Mouse (Mus musculus) liver, postnatal 0 days (tissue): Measurements from ENCODE around the gene Mfsd10. TPM values are rescaled to one million over a fixed set of nuclear protein-coding genes. Genes with fewer than 3 reads are reported as not detected.

Experiments used
- ATAC-seq: fragments of 200-750 bp; cut with Nextera tagmentation; 2 replicates; pipeline ENCODE4 v1.8.0; 2017; ENCODE audit warnings: mild to moderate bottlenecking, moderate library complexity
- DNase-seq: peaks from one replicate; pipeline ENCODE4 v3.0.0-alpha.2; 2016
- H3K27ac ChIP-seq: fragments of 300-500 bp; sonication (generic); 2 replicates; pipeline ENCODE4 v1.5.1; 2014; ENCODE audit warnings: antibody characterized with exemption, moderate library complexity, mild to moderate bottlenecking, low read depth
- H3K27me3 ChIP-seq: fragments of 300-500 bp; sonication (generic); 2 replicates; pipeline ENCODE4 v1.6.1; 2014; ENCODE audit warnings: low read length, control low read depth, mixed read lengths; ENCODE audit not compliant: insufficient read depth
- H3K36me3 ChIP-seq: fragments of 300-500 bp; sonication (generic); replicated peaks from 2 replicates; pipeline ENCODE4 v1.6.1; 2014; ENCODE audit warnings: mild to moderate bottlenecking, control low read depth, low read length, moderate library complexity, mixed read lengths; ENCODE audit not compliant: insufficient read depth
- H3K4me1 ChIP-seq: fragments of 300-500 bp; sonication (generic); 2 replicates; pipeline ENCODE4 v1.6.1; 2014; ENCODE audit warnings: antibody characterized with exemption, mild to moderate bottlenecking, control low read depth; ENCODE audit not compliant: insufficient read depth
- H3K4me2 ChIP-seq: fragments of 300-500 bp; sonication (generic); 2 replicates; pipeline ENCODE4 v1.6.1; 2014; ENCODE audit warnings: low read depth, mild to moderate bottlenecking, low read length, moderate library complexity, mixed read lengths
- H3K4me3 ChIP-seq: fragments of 300-500 bp; sonication (generic); 2 replicates; pipeline ENCODE4 v1.5.1; 2014; ENCODE audit warnings: low read depth, low read length
- H3K9ac ChIP-seq: fragments of 300-500 bp; sonication (generic); replicated peaks from 2 replicates; pipeline ENCODE4 v1.6.1; 2014; ENCODE audit warnings: mild to moderate bottlenecking, moderate library complexity
- H3K9me3 ChIP-seq: fragments of 300-500 bp; sonication (generic); 2 replicates; pipeline ENCODE4 v1.6.1; 2016; ENCODE audit warnings: mild to moderate bottlenecking, control low read depth, low read length, mixed read lengths
- CTCF ChIP-seq: sonication (generic); IDR thresholded peaks from 2 replicates; pipeline ENCODE4 v1.5.1; 2016; ENCODE audit warnings: antibody characterized with exemption, low read depth
- EP300 ChIP-seq: IDR thresholded peaks from 2 replicates; pipeline ENCODE4 v1.6.1; 2016; ENCODE audit warnings: antibody characterized with exemption, low read depth, mild to moderate bottlenecking
- WGBS: fragments of 180-500 bp; shearing (Covaris S2); extraction: QIAGEN DNeasy Blood & Tissue Kit; methylation state at CpG from one replicate; pipeline ENCODE4 v1.1.7; 2014; ENCODE audit not compliant: insufficient replicate concordance; 5-methylcytosine and 5-hydroxymethylcytosine counted together
- polyA plus RNA-seq: library from polyadenylated mRNA; unstranded; fragments of >200 nt; fragmentation: Nextera tagmentation; extraction: Ambion mirVana; gene quantifications from 2 replicates; pipeline ENCODE4 v1.2.1, GENCODE M21; 2015

Gene Mfsd10
- polyA plus RNA-seq, 1 experiment from 2014 or later: 31.1 TPM

GRCm38 (mm10) chr5:34659686-34660590, 22.9 kb upstream of the Mfsd10 start, which contains the start of the genes Nop14 and Grk4:
Gene Nop14, minus strand, starts transcription at chr5:34660148.
Gene Grk4, plus strand, starts transcription at chr5:34660379.
- Histone ChIP-seq H3K4me1 (peaks cover 14% of the 10 kb centered on the region), H3K27ac (peak within 1 kb of the TSS; percentile 89), H3K4me3 (peak within 1 kb of the TSS; percentile 68), H3K9ac (peak within 1 kb of the TSS; percentile 73), H3K9me3 (no peaks in the 10 kb centered on the region), H3K4me2 (peak within 1 kb of the TSS; percentile 88), H3K36me3 (peaks cover 20% of the 10 kb centered on the region), H3K27me3 (no peaks in the 10 kb centered on the region)
- TF ChIP-seq EP300 (peak; percentile 76), CTCF (peak; percentile 99)
- DNase-seq (peak; percentile 99), ATAC-seq (peak; percentile 99)
- WGBS: under 1% methylated on average over 60 of the region's 60 CpGs

- no peaks in the 10 kb centered on the region for H3K27me3 ChIP-seq
- 84% methylated on average over 8 of the region's 8 CpGs for whole genome bisulfite sequencing
- peaks cover 32% of the 10 kb centered on the region for H3K36me3 ChIP-seq
- no peak for ATAC-seq
- DNase-seq: no peak
- no peak overlapping the region for H3K4me2 ChIP-seq
- no peak overlapping the region for H3K27ac ChIP-seq
- no peaks in the 10 kb centered on the region for H3K9me3 ChIP-seq
- H3K9ac ChIP-seq: no peak overlapping the region
- TF ChIP-seq EP300 (no peak), CTCF (no peak)
- H3K4me3 ChIP-seq: no peak overlapping the region
- peaks cover 14% of the 10 kb centered on the region for H3K4me1 ChIP-seq
Observed at GRCm38 (mm10) chr5:34657556-34657955, 20.5 kb upstream of the Mfsd10 start.

- TF ChIP-seq EP300 (no peak), CTCF (no peak)
Observed at GRCm38 (mm10) chr5:34654881-34655280, 17.9 kb upstream of the Mfsd10 start.

GRCm38 (mm10) chr5:34652961-34653360, 15.9 kb upstream of the Mfsd10 start:
- H3K27me3 ChIP-seq: no peaks in the 10 kb centered on the region
- DNase-seq (no peak), ATAC-seq (no peak)
- TF ChIP-seq EP300 (no peak), CTCF (no peak)
- no peaks in the 10 kb centered on the region for H3K9me3 ChIP-seq
- 69% methylated on average over 5 of the region's 5 CpGs for WGBS
- peaks cover 74% of the 10 kb centered on the region for H3K36me3 ChIP-seq
- H3K4me3 ChIP-seq: no peak overlapping the region
- H3K9ac ChIP-seq: no peak overlapping the region
- H3K4me2 ChIP-seq: no peak overlapping the region
- H3K4me1 ChIP-seq: no peaks in the 10 kb centered on the region
- H3K27ac ChIP-seq: no peak overlapping the region

More at GRCm38 (mm10) chr5:34654881-34655280, 17.9 kb upstream of the Mfsd10 start:
- 79% methylated on average over 9 of the region's 9 CpGs for WGBS
- ATAC-seq (no peak), DNase-seq (no peak)
- Histone ChIP-seq H3K36me3 (peaks cover 54% of the 10 kb centered on the region), H3K9me3 (no peaks in the 10 kb centered on the region), H3K4me3 (no peak overlapping the region), H3K4me2 (no peak overlapping the region), H3K27ac (no peak overlapping the region), H3K4me1 (peaks cover 6% of the 10 kb centered on the region), H3K9ac (no peak overlapping the region), H3K27me3 (no peaks in the 10 kb centered on the region)

GRCm38 (mm10) chr5:34647581-34647980, 10.6 kb upstream of the Mfsd10 start:
- TF ChIP-seq CTCF (peak; percentile 94), EP300 (no peak)
- ATAC-seq (0 out of 2 replicates have a peak, but pooled peaks have one; percentile 44), DNase-seq (peak; percentile 81)
- Histone ChIP-seq H3K27ac (no peak overlapping the region), H3K36me3 (peaks cover 78% of the 10 kb centered on the region), H3K27me3 (no peaks in the 10 kb centered on the region), H3K4me3 (no peak overlapping the region), H3K9ac (no peak overlapping the region), H3K4me1 (no peaks in the 10 kb centered on the region), H3K9me3 (no peaks in the 10 kb centered on the region), H3K4me2 (no peak overlapping the region)
- 42% methylated on average over 4 of the region's 4 CpGs for WGBS

GRCm38 (mm10) chr5:34642932-34643331, 5.9 kb upstream of the Mfsd10 start:
- Histone ChIP-seq H3K4me3 (no peak overlapping the region), H3K9ac (no peak overlapping the region), H3K27me3 (no peaks in the 10 kb centered on the region), H3K4me2 (no peak overlapping the region), H3K36me3 (peaks cover 70% of the 10 kb centered on the region), H3K9me3 (no peaks in the 10 kb centered on the region), H3K27ac (no peak overlapping the region), H3K4me1 (no peaks in the 10 kb centered on the region)
- DNase-seq (peak; percentile 38), ATAC-seq (peak; percentile 58; the same call in 1 of the 2 replicates)
- peak; percentile 80 for TF ChIP-seq CTCF
- no peak for TF ChIP-seq EP300
- WGBS: 72% methylated on average over 5 of the region's 5 CpGs
